Mouse (Mus musculus) embryo, embryonic 10 days (tissue): Measurements from ENCODE around the gene 1110059G10Rik.
A peak's percentile ranks its signal among the peaks of the same experiment; 100 is the strongest.

Experiments used
- DNase-seq: peaks from one replicate; pipeline ENCODE4 v3.0.0-alpha.2; 2015; ENCODE audit warnings: low spot score

The 1110059G10Rik gene

DNA sequence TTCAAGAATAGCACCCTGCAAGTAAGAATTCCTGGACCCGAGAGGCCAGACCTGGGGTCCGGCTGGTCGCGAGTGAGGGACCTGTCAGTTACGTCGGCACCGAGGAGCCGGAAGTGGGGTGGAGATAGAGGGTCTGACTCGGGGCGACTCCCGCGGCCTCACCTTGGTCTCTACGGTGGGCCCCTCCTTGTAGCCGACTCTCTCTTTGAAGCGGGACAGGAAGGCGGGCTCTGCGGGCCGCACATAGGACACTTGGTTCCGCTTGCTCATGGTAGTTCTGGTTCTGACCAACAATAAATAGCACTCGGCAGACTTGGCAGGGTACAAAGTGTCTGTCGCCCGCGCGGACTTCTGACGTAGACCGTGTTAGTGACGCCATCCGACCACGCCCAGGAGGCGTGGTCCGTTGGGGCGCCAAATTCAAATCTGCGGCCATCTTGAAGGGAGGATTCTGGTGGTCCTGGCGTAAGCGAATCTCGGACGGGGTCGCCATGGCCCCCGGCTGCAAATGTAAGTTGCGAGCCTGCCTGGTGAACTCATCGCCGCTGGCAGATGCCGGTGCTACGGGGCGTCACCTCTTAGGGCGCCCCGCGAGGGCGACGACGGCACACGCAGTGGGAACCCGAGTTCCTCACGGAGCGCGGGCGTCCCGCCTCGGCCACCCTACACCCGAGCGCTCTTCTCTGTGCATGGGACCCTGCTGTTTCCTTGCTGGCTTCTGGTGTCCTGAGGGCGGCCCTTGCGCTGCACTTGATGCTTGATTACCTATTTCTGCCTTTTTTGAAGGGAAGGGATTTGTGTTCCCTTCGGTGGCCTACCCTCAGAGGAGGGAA is at the start of gene 1110059G10Rik, which contains the start of gene Kif15:
1110059G10Rik (minus strand) TSS at position 358 of the 833 bp plus-strand sequence.
Kif15 (plus strand) TSS at position 404 of the 833 bp plus-strand sequence.
- DNase-seq: peak; percentile 95

GRCm38 (mm10) chr9:122999193-122999586 is 48.4 kb upstream of the 1110059G10Rik start:
- DNase-seq: no peak

DNA sequence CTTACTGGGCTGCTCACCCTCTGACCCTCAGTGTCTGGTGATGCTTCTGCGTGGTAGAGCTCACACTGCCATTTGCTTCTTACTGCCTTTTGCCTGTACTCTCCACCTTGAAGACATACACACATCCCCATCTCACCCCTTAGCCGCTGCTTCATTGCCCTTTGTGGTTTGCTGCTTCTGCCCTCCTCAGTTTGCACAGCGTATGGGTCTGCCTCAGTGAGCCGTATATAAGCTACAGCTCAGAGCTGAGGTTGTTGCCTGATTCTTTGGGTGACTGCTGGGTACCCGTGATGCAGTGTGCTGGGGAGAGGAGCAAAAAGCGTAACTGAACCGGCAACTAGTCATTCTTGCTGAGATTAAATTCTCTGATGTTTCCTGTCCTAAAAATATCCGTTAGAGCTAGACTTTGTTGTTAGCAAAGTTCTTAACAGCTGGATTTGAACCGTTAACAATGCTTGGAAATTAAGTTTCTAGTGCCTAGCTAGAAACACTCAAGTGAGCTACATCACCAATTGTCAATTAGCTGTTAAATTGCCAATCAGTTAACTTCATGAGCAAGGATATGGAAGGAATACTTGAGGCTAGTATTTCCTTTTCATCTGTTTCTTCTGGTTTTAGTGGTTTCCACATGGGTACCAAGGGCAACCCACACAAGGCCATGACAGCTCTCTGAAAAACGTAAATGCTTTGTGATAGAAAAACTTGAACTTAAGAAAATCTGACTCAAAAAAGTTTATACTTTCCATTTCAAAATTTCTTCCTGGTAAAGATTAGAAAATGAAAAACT is 47.8 kb upstream of the 1110059G10Rik start:
- DNase-seq: no peak

DNA sequence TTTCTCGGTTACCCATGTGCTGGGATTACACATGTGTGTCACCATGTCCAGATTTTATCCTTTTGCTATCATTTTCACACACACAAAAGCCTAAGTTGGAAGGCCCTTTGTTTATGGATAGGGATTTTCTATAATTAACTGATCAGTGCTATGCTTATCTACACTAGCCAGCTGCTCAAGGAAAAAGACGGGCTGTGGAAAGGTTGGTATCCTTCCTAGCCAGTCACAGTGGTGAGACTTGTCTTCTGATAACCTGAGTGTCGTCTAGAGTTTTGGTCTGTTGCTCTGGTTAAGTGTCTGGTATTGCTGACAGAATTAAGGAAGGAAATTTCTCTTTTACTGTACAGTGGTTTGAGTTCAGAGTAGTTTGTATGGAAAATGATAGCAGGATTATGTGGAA is 21.9 kb downstream of the 1110059G10Rik start:
- DNase-seq: no peak

GRCm38 (mm10) chr9:122922936-122923381 is 27.8 kb downstream of the 1110059G10Rik start, which contains the start of gene Zfp105:
Gene Zfp105 (plus strand): TSS chr9:122923072.
- peak; percentile 94 for DNase-seq

- DNase-seq: no peak
These were observed 28.4 kb downstream of the 1110059G10Rik start for GRCm38 (mm10) chr9:122922436-122922835.

DNA sequence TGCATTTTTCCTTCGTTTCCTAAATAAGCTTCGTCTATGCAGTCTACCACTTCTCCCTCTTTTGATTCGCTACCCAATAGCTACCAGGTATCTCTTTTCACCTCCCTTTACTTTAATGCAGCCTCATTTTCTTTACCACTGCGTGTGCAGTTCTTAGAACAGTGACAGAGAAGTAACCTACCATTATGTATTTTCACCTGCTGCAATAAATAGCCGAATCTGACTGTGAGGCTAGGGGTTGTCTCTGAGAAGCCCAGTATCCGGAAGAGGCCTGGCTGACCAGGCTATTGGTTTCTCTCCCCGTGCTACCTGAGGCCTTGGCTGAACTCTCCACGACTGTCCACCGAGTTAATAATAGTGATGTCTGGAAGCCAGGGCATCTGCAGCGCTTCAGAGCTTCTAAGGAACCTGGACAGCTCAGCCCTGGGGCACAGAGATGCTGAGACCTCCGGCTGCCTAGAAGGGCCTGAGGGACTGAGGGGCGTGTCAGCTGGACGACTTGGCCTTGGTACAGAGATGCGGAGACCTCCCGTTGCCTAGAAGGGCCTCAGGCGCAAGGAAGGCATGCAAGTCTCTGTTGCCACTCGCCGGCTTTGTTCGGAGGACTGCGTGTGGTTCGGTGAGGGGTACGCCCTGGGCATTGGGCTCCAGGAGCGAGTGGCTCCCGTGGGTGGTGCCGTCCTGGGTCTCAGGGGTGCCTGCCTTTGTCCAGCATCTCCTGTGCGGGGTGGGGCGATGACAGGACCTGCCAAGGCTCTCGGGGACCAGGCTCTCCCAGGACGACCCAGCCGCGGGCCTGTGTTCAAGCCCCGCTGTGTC is 47.9 kb downstream of the 1110059G10Rik start:
- DNase-seq: peak; percentile 94

DNA sequence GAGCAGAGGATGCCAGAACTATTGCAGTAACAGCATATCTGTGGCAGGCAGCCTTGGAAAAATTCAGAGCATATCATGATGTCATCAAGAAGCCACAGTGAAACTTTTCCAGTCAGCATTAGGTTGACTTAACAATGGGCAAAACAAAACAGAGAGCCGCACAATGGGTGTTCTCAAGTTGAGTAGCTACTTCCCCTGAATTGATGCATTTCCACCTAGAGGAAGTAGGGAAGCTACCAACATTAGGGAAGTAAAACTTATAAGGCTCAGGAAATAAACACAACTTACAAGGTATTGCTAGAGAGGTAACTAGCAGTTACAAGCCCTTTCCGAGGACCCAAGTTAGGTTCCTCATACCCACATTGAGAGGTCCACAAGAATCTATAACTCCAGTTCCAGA is 49.8 kb downstream of the 1110059G10Rik start:
- DNase-seq: no peak
